Mouse (Mus musculus) limb, embryonic 14.5 days (tissue): ENCODE measurements around the gene Gapvd1. TPM values are rescaled to one million over a fixed set of nuclear protein-coding genes. Genes with fewer than 3 reads are reported as not detected.
"Not testable (repeated sequence)": the region's sequence is repeated elsewhere in the genome, so short reads cannot be mapped to it uniquely, and the experiment has no call there.

ENCODE experiments used
- ATAC-seq: fragments of 200-750 bp; cut with Nextera tagmentation; 2 replicates; pipeline ENCODE4 v1.8.0; 2017; ENCODE audit warnings: low read depth, moderate number of reproducible peaks, moderate TSS enrichment; ENCODE audit not compliant: low FRiP score
- DNase-seq: peaks from one replicate; pipeline ENCODE4 v3.0.0-alpha.2; 2015; ENCODE audit warnings: low spot score
- H3K27ac ChIP-seq: fragments of 300-500 bp; sonication (generic); replicated peaks from 2 replicates; pipeline ENCODE4 v1.5.1; 2014; ENCODE audit warnings: low read depth, mild to moderate bottlenecking, low read length, moderate library complexity, mixed read lengths
- H3K27me3 ChIP-seq: fragments of 300-500 bp; sonication (generic); 2 replicates; pipeline ENCODE4 v1.6.1; 2014; ENCODE audit warnings: low read length, mixed read lengths; ENCODE audit not compliant: control insufficient read depth, insufficient read depth
- H3K36me3 ChIP-seq: fragments of 300-500 bp; sonication (generic); 2 replicates; pipeline ENCODE4 v1.6.1; 2014; ENCODE audit warnings: mild to moderate bottlenecking, low read length, moderate library complexity, mixed read lengths; ENCODE audit not compliant: control insufficient read depth, insufficient read depth
- H3K4me1 ChIP-seq: fragments of 300-500 bp; sonication (generic); 2 replicates; pipeline ENCODE4 v1.6.1; 2014; ENCODE audit warnings: antibody characterized with exemption, low read length, mixed read lengths; ENCODE audit not compliant: control insufficient read depth, insufficient read depth
- H3K4me2 ChIP-seq: fragments of 300-500 bp; sonication (generic); replicated peaks from 2 replicates; pipeline ENCODE4 v1.6.1; 2014; ENCODE audit warnings: low read depth, mild to moderate bottlenecking, low read length, moderate library complexity; ENCODE audit not compliant: severe bottlenecking
- H3K4me3 ChIP-seq: fragments of 300-500 bp; sonication (generic); replicated peaks from 2 replicates; pipeline ENCODE4 v1.5.1; 2014; ENCODE audit warnings: low read length
- H3K9ac ChIP-seq: fragments of 300-500 bp; sonication (generic); 2 replicates; pipeline ENCODE4 v1.6.1; 2014; ENCODE audit warnings: mild to moderate bottlenecking, low read depth, low read length, moderate library complexity; ENCODE audit not compliant: severe bottlenecking
- H3K9me3 ChIP-seq: fragments of 300-500 bp; sonication (generic); 2 replicates; pipeline ENCODE4 v1.6.1; 2016; ENCODE audit warnings: low read length; ENCODE audit not compliant: control insufficient read depth
- POLR2A ChIP-seq: fragments of 200-500 bp; IDR thresholded peaks from 2 replicates; pipeline ENCODE4 v1.8.0; 2012; ENCODE audit warnings: inconsistent platforms, mild to moderate bottlenecking, moderate library complexity, borderline replicate concordance; ENCODE audit not compliant: insufficient read depth, insufficient read length; ENCODE audit errors: extremely low read depth
- WGBS: fragments of 180-500 bp; shearing (Covaris S2); extraction: QIAGEN DNeasy Blood & Tissue Kit; methylation state at CpG from one replicate; pipeline ENCODE4 v1.1.7; 2014; 5-methylcytosine and 5-hydroxymethylcytosine counted together
- polyA plus RNA-seq, 2 experiments: library from polyadenylated mRNA; depleted of rRNA in 1 of 2; stranded (reverse) in 1 of 2; unstranded in 1 of 2; fragments of >200 nt; fragmentation: Nextera tagmentation in 1 of 2; extraction: Ambion mirVana in 1 of 2; gene quantifications; 2 replicates each; pipeline versions ENCODE4 v1.2.1 to v1.2.3; 2012 to 2014

Gapvd1 gene
- polyA plus RNA-seq (2012; rRNA removed) (41.4 and 42.2 TPM in 2 replicates), polyA plus RNA-seq (2014; fragmentation: Nextera tagmentation; extraction: Ambion mirVana) (84.2 and 87.7 TPM in 2 replicates)

DNA sequence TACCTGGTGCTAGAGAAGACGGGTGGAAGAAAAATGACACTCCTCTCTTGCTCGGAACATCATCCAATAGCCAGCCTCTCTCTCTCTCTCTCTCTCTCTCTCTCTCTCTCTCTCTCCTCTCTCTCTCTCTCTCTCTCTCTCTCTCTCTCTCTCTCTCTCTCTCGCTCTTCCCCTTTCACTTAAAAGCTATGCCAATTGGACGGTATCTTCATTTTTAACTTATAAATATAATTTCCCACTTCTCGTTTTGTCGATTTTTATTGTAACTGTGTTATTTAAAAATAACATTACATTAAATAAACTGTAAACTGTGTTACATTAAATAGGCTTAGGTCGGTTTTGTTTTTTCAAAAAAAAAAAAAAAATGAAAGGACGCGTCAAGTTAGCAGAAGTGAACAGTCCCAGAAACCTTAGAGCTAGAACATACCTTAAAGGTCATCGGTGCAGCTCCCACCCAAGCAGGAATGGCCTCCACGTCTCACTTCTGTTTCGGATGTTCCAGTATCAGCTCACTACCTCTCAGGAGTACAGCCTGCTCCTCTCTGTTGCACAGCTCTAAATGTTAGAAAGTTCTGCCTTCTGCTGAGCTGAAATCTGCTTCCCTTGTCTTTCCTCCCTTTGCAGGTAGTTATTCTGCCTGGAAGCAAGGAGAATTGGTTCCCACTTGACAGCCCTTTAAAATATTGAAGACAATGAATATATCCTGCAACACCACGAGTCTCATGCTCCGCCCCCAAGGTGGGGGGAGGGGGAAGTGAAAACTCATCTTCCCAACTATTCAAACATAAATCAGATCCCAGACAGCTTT, at the start of gene Gapvd1:
Gapvd1 (minus strand) TSS at position 682 of the 808 bp plus-strand sequence.
- ATAC-seq: no peak
- 1% methylated on average over 14 of the region's 14 CpGs for WGBS
- Histone ChIP-seq H3K4me2 (peak within 1 kb of the TSS; percentile 66), H3K27me3 (no peaks in the 10 kb centered on the region), H3K9ac (peak within 1 kb of the TSS; percentile 97), H3K27ac (peak within 1 kb of the TSS; percentile 85), H3K4me3 (peak within 1 kb of the TSS; percentile 91), H3K4me1 (peaks cover 9% of the 10 kb centered on the region), H3K36me3 (no peaks in the 10 kb centered on the region), H3K9me3 (no peaks in the 10 kb centered on the region)
- peak; percentile 40 for DNase-seq
- no peak for TF ChIP-seq POLR2A

GRCm38 (mm10) chr2:34804815-34805214, 49.8 kb upstream of the Gapvd1 start:
- Histone ChIP-seq H3K4me3 (no peak overlapping the region), H3K4me2 (no peak overlapping the region), H3K9ac (no peak overlapping the region), H3K27ac (no peak overlapping the region), H3K9me3 (no peaks in the 10 kb centered on the region), H3K4me1 (peaks cover 11% of the 10 kb centered on the region), H3K27me3 (no peaks in the 10 kb centered on the region), H3K36me3 (peaks cover 30% of the 10 kb centered on the region)
- WGBS: 84% methylated on average over 1 of the region's 1 CpGs
- no peak for TF ChIP-seq POLR2A
- DNase-seq (no peak), ATAC-seq (no peak)

DNA sequence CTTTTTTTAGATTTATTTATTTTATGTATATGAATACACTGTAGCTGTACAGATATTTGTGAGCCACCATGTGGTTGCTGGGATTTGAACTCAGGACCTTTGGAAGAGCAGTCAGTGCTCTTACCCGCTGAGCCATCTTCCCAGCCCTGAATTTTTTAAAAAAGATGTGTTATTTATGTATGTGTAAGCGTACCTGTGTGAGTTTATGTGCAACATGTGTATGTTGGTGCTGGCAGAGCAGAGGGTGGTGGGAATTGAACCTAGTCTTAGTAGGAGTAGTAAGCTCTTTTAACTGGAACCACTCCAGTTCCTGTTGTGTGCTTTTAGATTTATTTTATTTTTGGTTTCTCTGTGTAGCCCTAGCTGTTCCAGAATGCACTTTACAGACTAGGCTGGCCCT, 49.1 kb upstream of the Gapvd1 start:
- Histone ChIP-seq H3K4me2 (0 out of 2 replicates have a peak overlapping the region, but pooled peaks have one; percentile 5), H3K4me3 (no peak overlapping the region), H3K27me3 (no peaks in the 10 kb centered on the region), H3K36me3 (peaks cover 29% of the 10 kb centered on the region), H3K9ac (no peak overlapping the region), H3K27ac (no peak overlapping the region), H3K9me3 (no peaks in the 10 kb centered on the region), H3K4me1 (peaks cover 11% of the 10 kb centered on the region)
- no peak for TF ChIP-seq POLR2A
- no peak for DNase-seq
- ATAC-seq: no peak
- WGBS: 91% methylated on average over 2 of the region's 2 CpGs

GRCm38 (mm10) chr2:34803746-34804145, 48.7 kb upstream of the Gapvd1 start:
- DNase-seq: no peak
- WGBS: 66% methylated on average over 3 of the region's 3 CpGs
- ATAC-seq: no peak
- Histone ChIP-seq H3K9ac (no peak overlapping the region), H3K4me3 (peak overlapping the region; percentile 62; the same call in 1 of the 2 replicates), H3K27me3 (no peaks in the 10 kb centered on the region), H3K27ac (no peak overlapping the region), H3K36me3 (peaks cover 25% of the 10 kb centered on the region), H3K4me1 (peaks cover 11% of the 10 kb centered on the region), H3K9me3 (no peaks in the 10 kb centered on the region), H3K4me2 (peak overlapping the region; percentile 25; the same call in 1 of the 2 replicates)
- TF ChIP-seq POLR2A: no peak

DNA sequence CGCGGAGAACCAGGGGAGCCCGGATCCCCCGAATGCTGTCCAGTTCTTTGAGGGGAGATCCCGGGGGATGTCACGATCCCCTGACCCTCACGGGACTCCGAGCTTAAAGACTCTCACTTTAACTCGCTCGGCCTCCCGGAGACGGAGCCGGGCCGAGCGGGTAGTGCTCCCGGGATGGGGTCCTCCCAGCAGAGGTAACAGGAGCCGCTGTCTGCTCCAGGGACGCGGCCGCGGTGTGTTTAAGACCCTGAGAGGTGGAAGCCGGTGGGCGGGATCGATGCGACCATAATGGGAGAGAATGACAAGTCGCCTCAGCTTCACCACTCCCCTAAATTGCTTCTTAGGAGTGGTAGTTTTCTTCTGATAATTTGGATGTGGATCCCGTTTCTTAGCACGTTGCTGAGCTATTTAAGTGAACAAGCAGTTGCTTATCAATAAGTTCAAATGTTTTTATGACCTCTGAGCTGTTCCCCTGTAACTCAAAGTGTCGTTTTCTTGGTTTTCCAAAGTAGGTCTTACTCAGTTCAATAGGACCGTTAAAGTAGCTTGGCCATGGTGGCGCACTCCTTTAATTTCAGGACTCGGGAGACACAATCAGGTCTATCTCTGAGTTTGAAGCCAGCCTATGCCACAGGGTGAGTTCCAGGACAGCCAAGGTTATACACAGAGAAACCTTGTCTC, 47.7 kb upstream of the Gapvd1 start:
- DNase-seq, H3K9me3 ChIP-seq, H3K27me3 ChIP-seq: not testable (repeated sequence)
- peak overlapping the region; percentile 87 for H3K27ac ChIP-seq
- WGBS: under 1% methylated on average over 16 of the region's 32 CpGs
- peaks cover 18% of the 10 kb centered on the region for H3K36me3 ChIP-seq
- peak overlapping the region; percentile 62 for H3K4me3 ChIP-seq
- peak; percentile 10; the same call in 1 of the 2 replicates for ATAC-seq
- H3K4me2 ChIP-seq: peak overlapping the region; percentile 80
- H3K4me1 ChIP-seq: peaks cover 11% of the 10 kb centered on the region
- H3K9ac ChIP-seq: peak overlapping the region; percentile 83
